Mouse (Mus musculus): ENCODE data around the gene Itch. TPM values are rescaled to one million over a fixed set of nuclear protein-coding genes. Genes with fewer than 3 reads are reported as not detected.

Gene Itch
- polyA plus RNA-seq, 1 experiment = not detected

DNA sequence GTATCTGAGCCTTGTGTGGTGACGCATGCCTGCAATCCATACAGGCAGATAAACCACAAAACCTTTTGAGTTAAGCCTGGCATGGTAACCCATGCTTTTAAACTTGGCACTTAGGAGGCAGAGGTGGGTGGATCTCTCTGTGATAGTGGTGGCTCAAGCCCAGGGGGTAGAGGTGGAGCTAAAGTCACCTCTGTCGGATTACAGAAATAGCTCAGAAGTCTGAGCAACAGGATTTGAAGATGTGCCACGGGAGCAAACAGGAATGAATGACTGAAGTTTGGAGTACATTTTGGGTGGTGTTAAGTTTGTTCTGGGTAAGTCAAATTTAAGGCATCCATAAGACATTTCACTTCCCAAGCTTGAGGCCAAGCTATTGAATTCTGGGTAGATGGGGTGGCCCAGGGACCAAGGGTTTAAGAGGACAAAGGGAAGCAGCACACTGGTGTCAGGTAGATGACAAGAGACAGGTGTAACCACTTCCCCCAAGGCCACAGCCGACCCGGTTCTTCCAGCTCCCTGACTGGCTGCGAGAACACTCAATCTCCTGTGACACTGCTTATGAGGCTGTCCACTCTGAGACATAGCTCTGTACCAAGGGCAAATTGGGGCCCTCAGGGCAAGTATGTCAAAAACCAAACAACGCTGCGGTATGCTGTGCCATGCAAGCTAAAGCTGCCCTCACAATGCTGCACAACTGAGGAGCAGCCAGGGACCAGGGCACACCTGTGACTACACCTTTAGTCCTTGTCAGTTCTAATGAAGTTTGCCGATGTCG is 139.3 kb downstream of the Itch start:
- Histone ChIP-seq H3K4me3 (ENCODE audit: insufficient read depth, low read depth, low read length) (no peak overlapping the region), H3K4me1 (ENCODE audit: control insufficient read depth, insufficient read depth, low read length) (peaks cover 7% of the 10 kb centered on the region), H3K27ac (ENCODE audit: insufficient read depth, low read depth, low read length) (no peak overlapping the region)
- WGBS = 83% methylated on average over 10 of the region's 10 CpGs
- TF ChIP-seq CTCF (IDR thresholded peaks at IDR 0.05; ENCODE audit: insufficient read depth, low read depth, low read length) (no peak), POLR2A (IDR thresholded peaks at IDR 0.05; ENCODE audit: insufficient read depth, low read depth, low read length) (no peak)

DNA sequence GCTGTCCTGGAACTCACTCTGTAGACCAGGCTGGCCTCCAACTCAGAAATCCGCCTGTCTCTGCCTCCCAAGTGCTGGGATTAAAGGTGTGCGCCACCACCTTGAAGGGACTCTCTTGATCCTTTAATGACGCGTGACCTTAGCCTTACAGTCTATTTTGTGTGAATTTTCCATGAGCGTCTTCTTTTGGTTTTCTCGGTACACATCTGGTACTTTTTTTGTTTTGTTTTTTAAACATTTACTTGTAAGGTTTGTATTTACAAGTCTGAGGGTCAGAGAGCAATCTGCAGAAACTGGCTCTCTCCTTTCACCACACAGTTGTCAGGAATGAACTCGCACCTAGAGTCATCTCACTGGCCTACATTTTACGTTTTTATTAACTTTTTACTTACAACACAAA is 140.3 kb downstream of the Itch start:
- TF ChIP-seq CTCF (IDR thresholded peaks at IDR 0.05; ENCODE audit: insufficient read depth, low read depth, low read length) (no peak), POLR2A (IDR thresholded peaks at IDR 0.05; ENCODE audit: insufficient read depth, low read depth, low read length) (no peak)
- H3K4me3 ChIP-seq (ENCODE audit: insufficient read depth, low read depth, low read length) = no peak overlapping the region
- peaks cover 15% of the 10 kb centered on the region for H3K4me1 ChIP-seq (ENCODE audit: control insufficient read depth, insufficient read depth, low read length)
- WGBS = 93% methylated on average over 8 of the region's 8 CpGs
- H3K27ac ChIP-seq (ENCODE audit: insufficient read depth, low read depth, low read length) = no peak overlapping the region

DNA sequence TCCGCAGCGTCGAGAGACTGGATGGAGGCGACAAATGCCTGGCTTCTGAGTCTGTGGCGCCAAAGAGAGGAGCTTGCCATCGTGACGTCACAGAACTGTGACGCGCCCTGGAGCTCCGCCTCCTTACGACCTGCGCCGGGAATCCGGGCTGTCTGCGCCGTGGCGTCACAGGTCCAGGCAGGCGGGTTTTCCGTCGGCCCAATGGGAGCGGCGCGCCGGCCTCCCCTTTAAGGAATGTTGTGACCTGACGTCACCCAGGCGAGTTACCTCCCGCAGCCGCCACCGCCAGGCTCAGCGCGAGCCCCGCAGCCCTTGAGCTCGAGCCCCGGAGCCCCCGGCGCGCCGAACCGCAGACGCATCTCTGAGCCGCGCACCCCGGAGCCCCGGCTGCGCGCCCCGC is 142.9 kb downstream of the Itch start, which contains the start of gene Map1lc3a:
Gene Map1lc3a, plus strand, starts transcription at position 103 of the 400 bp plus-strand sequence.
- TF ChIP-seq CTCF (IDR thresholded peaks at IDR 0.05; ENCODE audit: insufficient read depth, low read depth, low read length) = no peak
- peak; percentile 71 for TF ChIP-seq POLR2A (IDR thresholded peaks at IDR 0.05; ENCODE audit: insufficient read depth, low read depth, low read length)
- peak within 1 kb of the TSS; percentile 82 for H3K4me3 ChIP-seq (ENCODE audit: insufficient read depth, low read depth, low read length)
- WGBS = under 1% methylated on average over 47 of the region's 47 CpGs
- H3K4me1 ChIP-seq (ENCODE audit: control insufficient read depth, insufficient read depth, low read length) = peaks cover 15% of the 10 kb centered on the region
- H3K27ac ChIP-seq (ENCODE audit: insufficient read depth, low read depth, low read length) = peak within 1 kb of the TSS; percentile 93

Other genes with a start within 250 kb of the Itch start
- not detected in 2 replicates for gene Eif2s2, start 240.6 kb upstream of the Itch start, polyA plus RNA-seq (2012; ENCODE audit: insufficient read depth, insufficient read length, low replicate concordance, missing spikeins)
- gene Gm14226, start 115.2 kb upstream of the Itch start, polyA plus RNA-seq (2012; ENCODE audit: insufficient read depth, insufficient read length, low replicate concordance, missing spikeins) = not detected in 2 replicates
- gene Ahcy, start 59.0 kb upstream of the Itch start, polyA plus RNA-seq (2012; ENCODE audit: insufficient read depth, insufficient read length, low replicate concordance, missing spikeins) = not detected in 2 replicates
- gene Dynlrb1, start 103.0 kb downstream of the Itch start, polyA plus RNA-seq (2012; ENCODE audit: insufficient read depth, insufficient read length, low replicate concordance, missing spikeins) = not detected in 2 replicates
- gene Map1lc3a, start 142.8 kb downstream of the Itch start, polyA plus RNA-seq (2012; ENCODE audit: insufficient read depth, insufficient read length, low replicate concordance, missing spikeins) = not detected in 2 replicates
- not detected in 2 replicates for gene Pigu, start 223.9 kb downstream of the Itch start, polyA plus RNA-seq (2012; ENCODE audit: insufficient read depth, insufficient read length, low replicate concordance, missing spikeins)
- gene Trp53inp2, start 247.6 kb downstream of the Itch start, polyA plus RNA-seq (2012; ENCODE audit: insufficient read depth, insufficient read length, low replicate concordance, missing spikeins) = 154 TPM in 1 of 2 replicates, not detected in the other

Measured in olfactory bulb, adult 2 months (tissue).